Mouse (Mus musculus): ENCODE data around the gene Vgll4. TPM values are rescaled to one million over a fixed set of nuclear protein-coding genes. Genes with fewer than 3 reads are reported as not detected.

Vgll4 gene
- total and polyA plus RNA-seq, 3 experiments, result 22.3 to 24.7 (median 23.5) TPM

- no peak for DNase-seq
- peaks cover 5% of the 10 kb centered on the region for H3K79me2 ChIP-seq (replicated peaks; ENCODE audit: control insufficient read depth, insufficient read depth, low read length)
- intact Hi-C loops (cut with DNase I), result no loop called here
- H3K9ac ChIP-seq (ENCODE audit: low read depth, low read length), result no peak overlapping the region
- TF ChIP-seq EP300 (IDR thresholded peaks at IDR 0.05; ENCODE audit: insufficient read depth, low read depth, low read length), result no peak
- no peak for TF ChIP-seq CTCF (IDR thresholded peaks at IDR 0.05)
- no peak for TF ChIP-seq POLR2A (IDR thresholded peaks at IDR 0.05; ENCODE audit: insufficient read depth, low read depth, low read length)
- H3K4me3 ChIP-seq, result no peak overlapping the region
- H3K27ac ChIP-seq, result no peak overlapping the region
- H3K4me1 ChIP-seq (ENCODE audit: control insufficient read depth, insufficient read depth, low read length), result peaks cover 46% of the 10 kb centered on the region
- H3K36me3 ChIP-seq (ENCODE audit: control insufficient read depth, insufficient read depth, low read length), result peaks cover 4% of the 10 kb centered on the region; the same call in 1 of the 2 replicates
- WGBS, result 70% methylated on average over 7 of the region's 7 CpGs
- H3K27me3 ChIP-seq (ENCODE audit: control insufficient read depth, insufficient read depth, low read length), result no peaks in the 10 kb centered on the region
Measured at GRCm38 (mm10) chr6:114895191-114895590, 74.6 kb downstream of the Vgll4 start.

- intact Hi-C loops (cut with DNase I), result no loop called here
- DNase-seq, result peak in 1 of 2 experiments; percentile 40
- TF ChIP-seq POLR2A (IDR thresholded peaks at IDR 0.05; ENCODE audit: insufficient read depth, low read depth, low read length) (no peak), EP300 (IDR thresholded peaks at IDR 0.05; ENCODE audit: insufficient read depth, low read depth, low read length) (no peak), CTCF (IDR thresholded peaks at IDR 0.05) (peak; percentile 62)
- no peaks in the 10 kb centered on the region for H3K27me3 ChIP-seq (ENCODE audit: control insufficient read depth, insufficient read depth, low read length)
- no peak overlapping the region for H3K9ac ChIP-seq (ENCODE audit: low read depth, low read length)
- WGBS, result 45% methylated on average over 4 of the region's 4 CpGs
- no peak overlapping the region for H3K4me3 ChIP-seq
- H3K36me3 ChIP-seq (ENCODE audit: control insufficient read depth, insufficient read depth, low read length), result peaks cover 6% of the 10 kb centered on the region; the same call in 1 of the 2 replicates
- peaks cover 48% of the 10 kb centered on the region for H3K4me1 ChIP-seq (ENCODE audit: control insufficient read depth, insufficient read depth, low read length)
- H3K79me2 ChIP-seq (replicated peaks; ENCODE audit: control insufficient read depth, insufficient read depth, low read length), result peaks cover 5% of the 10 kb centered on the region
- peak overlapping the region; percentile 77 for H3K27ac ChIP-seq
Measured at GRCm38 (mm10) chr6:114894548-114895106, 75.2 kb downstream of the Vgll4 start.

DNA sequence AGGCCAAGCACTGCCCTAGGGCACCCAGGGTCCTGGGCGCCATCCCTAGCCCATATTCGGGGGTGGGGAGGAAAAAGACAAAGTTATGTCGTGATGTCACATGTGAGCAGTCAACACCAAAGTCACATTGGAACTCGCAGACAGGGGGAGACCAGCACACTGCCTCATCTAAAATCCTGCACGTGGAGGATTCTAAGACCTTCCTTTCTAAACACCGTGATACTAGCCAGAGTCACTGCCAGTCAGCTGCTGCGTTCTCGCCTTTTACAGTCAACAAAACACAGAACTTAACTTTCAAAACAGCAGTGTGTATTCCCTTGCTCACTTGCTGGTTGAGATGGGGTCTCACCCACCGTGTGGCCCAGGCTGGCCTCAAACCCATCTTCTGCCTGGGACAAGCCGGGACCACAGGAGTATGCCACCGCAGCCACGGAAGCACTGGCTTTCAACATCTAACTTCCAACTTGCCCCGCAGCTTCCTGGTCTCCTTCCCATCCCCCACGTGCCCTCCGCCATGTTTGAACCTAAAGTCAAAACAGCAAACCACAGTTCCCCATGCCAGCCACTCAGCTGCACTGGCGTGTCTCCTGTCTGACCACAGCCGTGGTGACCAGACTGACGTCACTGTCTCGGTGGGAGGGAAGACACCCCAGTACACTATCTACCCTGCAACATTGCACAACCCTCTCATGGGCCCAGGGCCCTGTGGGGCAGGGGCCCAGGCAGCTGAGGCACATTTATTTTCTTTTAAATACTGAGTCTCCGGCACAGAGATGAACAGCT is 76.2 kb downstream of the Vgll4 start:
- peak; percentile 82 to 90 for DNase-seq
- no peak overlapping the region for H3K4me3 ChIP-seq
- peaks cover 44% of the 10 kb centered on the region for H3K4me1 ChIP-seq (ENCODE audit: control insufficient read depth, insufficient read depth, low read length)
- intact Hi-C loops (cut with DNase I), result no loop called here
- peak overlapping the region; percentile 77 for H3K27ac ChIP-seq
- no peak for TF ChIP-seq POLR2A (IDR thresholded peaks at IDR 0.05; ENCODE audit: insufficient read depth, low read depth, low read length)
- TF ChIP-seq EP300 (IDR thresholded peaks at IDR 0.05; ENCODE audit: insufficient read depth, low read depth, low read length), result 0 out of 2 replicates have a peak, but pooled peaks have one; percentile 31
- peaks cover 4% of the 10 kb centered on the region for H3K79me2 ChIP-seq (replicated peaks; ENCODE audit: control insufficient read depth, insufficient read depth, low read length)
- H3K36me3 ChIP-seq (ENCODE audit: control insufficient read depth, insufficient read depth, low read length), result peaks cover 6% of the 10 kb centered on the region; the same call in 1 of the 2 replicates
- 41% methylated on average over 20 of the region's 20 CpGs for WGBS
- no peaks in the 10 kb centered on the region for H3K27me3 ChIP-seq (ENCODE audit: control insufficient read depth, insufficient read depth, low read length)
- peak overlapping the region; percentile 23; the same call in 1 of the 2 replicates for H3K9ac ChIP-seq (ENCODE audit: low read depth, low read length)

- Histone ChIP-seq H3K79me2 (replicated peaks; ENCODE audit: control insufficient read depth, insufficient read depth, low read length) (peaks cover 4% of the 10 kb centered on the region), H3K9ac (ENCODE audit: low read depth, low read length) (no peak overlapping the region), H3K4me1 (ENCODE audit: control insufficient read depth, insufficient read depth, low read length) (peaks cover 50% of the 10 kb centered on the region), H3K36me3 (ENCODE audit: control insufficient read depth, insufficient read depth, low read length) (peaks cover 6% of the 10 kb centered on the region; the same call in 1 of the 2 replicates), H3K4me3 (no peak overlapping the region), H3K27me3 (ENCODE audit: control insufficient read depth, insufficient read depth, low read length) (no peaks in the 10 kb centered on the region), H3K27ac (peak overlapping the region; percentile 77)
- DNase-seq, result peak; percentile 65 to 70
- TF ChIP-seq CTCF (IDR thresholded peaks at IDR 0.05), result no peak
- no peak for TF ChIP-seq POLR2A (IDR thresholded peaks at IDR 0.05; ENCODE audit: insufficient read depth, low read depth, low read length)
- no peak for TF ChIP-seq EP300 (IDR thresholded peaks at IDR 0.05; ENCODE audit: insufficient read depth, low read depth, low read length)
- intact Hi-C loops (cut with DNase I), result no loop called here
- WGBS, result 23% methylated on average over 6 of the region's 6 CpGs
Measured at GRCm38 (mm10) chr6:114892363-114892762, 77.4 kb downstream of the Vgll4 start.

- no peaks in the 10 kb centered on the region for H3K27me3 ChIP-seq (ENCODE audit: control insufficient read depth, insufficient read depth, low read length)
- TF ChIP-seq POLR2A (IDR thresholded peaks at IDR 0.05; ENCODE audit: insufficient read depth, low read depth, low read length) (no peak), EP300 (IDR thresholded peaks at IDR 0.05; ENCODE audit: insufficient read depth, low read depth, low read length) (no peak), CTCF (IDR thresholded peaks at IDR 0.05) (no peak)
- intact Hi-C loops (cut with DNase I), result loop anchor here (2.0 kb wide), 1 partner anchor 29 kb away; no protein-coding TSS in a partner anchor
- H3K4me3 ChIP-seq, result no peak overlapping the region
- H3K9ac ChIP-seq (ENCODE audit: low read depth, low read length), result no peak overlapping the region
- peak overlapping the region; percentile 77 for H3K27ac ChIP-seq
- H3K79me2 ChIP-seq (replicated peaks; ENCODE audit: control insufficient read depth, insufficient read depth, low read length), result peaks cover 4% of the 10 kb centered on the region
- DNase-seq, result peak in 1 of 2 experiments; percentile 30
- peaks cover 56% of the 10 kb centered on the region for H3K4me1 ChIP-seq (ENCODE audit: control insufficient read depth, insufficient read depth, low read length)
- H3K36me3 ChIP-seq (ENCODE audit: control insufficient read depth, insufficient read depth, low read length), result peaks cover 6% of the 10 kb centered on the region; the same call in 1 of the 2 replicates
- WGBS, result 53% methylated on average over 12 of the region's 12 CpGs
Measured at GRCm38 (mm10) chr6:114891771-114892170, 78.0 kb downstream of the Vgll4 start.

Measured in heart, adult 2 months (tissue).